Mouse (Mus musculus) liver, embryonic 14.5 days (tissue): ENCODE measurements at regions not wholly inside any gene's neighbourhood (a gene's known extent, or its start where the extent isn't known, plus 50 kb on each side); places are given as distances from the start of the nearest gene placed in this dataset.
A peak's percentile ranks its signal among the peaks of the same experiment; 100 is the strongest.

Source experiments
- CTCF ChIP-seq: IDR thresholded peaks from 2 replicates; pipeline ENCODE4 v1.5.1; 2016; ENCODE audit warnings: antibody characterized with exemption, low read depth, control low read depth
- EP300 ChIP-seq: IDR thresholded peaks from 2 replicates; pipeline ENCODE4 v1.6.1; 2016; ENCODE audit warnings: antibody characterized with exemption, low read depth

GRCm38 (mm10) chr4:124228537-124228936 is 310.7 kb upstream of the 4930535I16Rik start:
- TF ChIP-seq CTCF (peak; percentile 68), EP300 (no peak)
